Mouse (Mus musculus) embryo, embryonic 11 days (tissue): ENCODE measurements around the gene Cacng6.
A peak's percentile ranks its signal among the peaks of the same experiment; 100 is the strongest.
"Not testable (repeated sequence)": the region's sequence is repeated elsewhere in the genome, so short reads cannot be mapped to it uniquely, and the experiment has no call there.

Experiments used
- DNase-seq: peaks from one replicate; pipeline ENCODE4 v3.0.0-alpha.2; 2015

The Cacng6 gene

GRCm38 (mm10) chr7:3423895-3424294, at the start of gene Cacng6:
Cacng6 (plus strand) TSS chr7:3424195.
- DNase-seq, result no peak

GRCm38 (mm10) chr7:3376831-3377230, 47.2 kb upstream of the Cacng6 start:
- no peak for DNase-seq

- DNase-seq, result no peak
Observed at GRCm38 (mm10) chr7:3382123-3382522, 41.9 kb upstream of the Cacng6 start.

GRCm38 (mm10) chr7:3384807-3385319, 39.1 kb upstream of the Cacng6 start:
- DNase-seq, result no peak

- no peak for DNase-seq
Observed at GRCm38 (mm10) chr7:3386036-3386730, 37.8 kb upstream of the Cacng6 start.

DNA sequence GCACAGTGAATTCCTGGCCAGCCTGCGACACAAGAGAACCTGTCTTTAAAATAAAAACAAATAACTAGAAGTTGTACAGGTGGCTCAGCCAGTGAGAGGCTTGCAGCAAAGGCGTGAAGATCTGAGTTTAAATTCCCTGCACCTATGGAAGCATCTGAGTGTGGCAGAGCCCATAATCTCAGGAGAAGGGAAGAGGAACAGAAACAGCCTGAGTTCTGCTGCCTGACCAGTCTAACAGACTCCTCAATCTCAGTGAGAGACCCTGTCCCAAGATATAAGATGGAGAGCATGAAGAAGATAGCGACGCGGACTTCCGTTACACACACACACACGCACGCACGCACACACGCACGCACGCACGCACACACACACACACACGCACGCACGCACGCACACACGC, 36.2 kb upstream of the Cacng6 start:
- no peak for DNase-seq

DNA sequence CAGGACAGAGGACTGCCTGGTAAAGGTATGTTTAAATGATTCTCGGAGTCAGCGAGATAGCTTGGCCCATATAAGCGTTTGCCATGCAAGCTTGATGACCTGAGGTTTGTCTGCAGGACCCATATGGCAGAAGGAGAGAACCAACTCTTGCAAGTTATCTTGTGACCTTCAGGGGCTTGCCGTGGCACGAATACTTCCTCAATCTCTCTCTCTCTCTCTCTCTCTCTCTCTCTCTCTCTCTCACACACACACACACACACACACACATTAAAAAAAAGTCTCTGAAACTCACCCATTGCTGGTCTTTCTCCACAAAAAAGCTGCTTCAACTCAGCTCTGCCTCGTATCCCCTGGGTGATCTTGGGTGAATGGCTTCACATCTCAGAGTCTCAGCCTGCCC, 35.1 kb upstream of the Cacng6 start:
- DNase-seq, result no peak

GRCm38 (mm10) chr7:3389444-3390412, 34.3 kb upstream of the Cacng6 start:
- DNase-seq, result peak; percentile 84

- peak; percentile 48 for DNase-seq
Observed at GRCm38 (mm10) chr7:3390413-3391080, 33.4 kb upstream of the Cacng6 start, which contains the start of gene Cacng8. Cacng8 (plus strand) TSS chr7:3390683.

DNA sequence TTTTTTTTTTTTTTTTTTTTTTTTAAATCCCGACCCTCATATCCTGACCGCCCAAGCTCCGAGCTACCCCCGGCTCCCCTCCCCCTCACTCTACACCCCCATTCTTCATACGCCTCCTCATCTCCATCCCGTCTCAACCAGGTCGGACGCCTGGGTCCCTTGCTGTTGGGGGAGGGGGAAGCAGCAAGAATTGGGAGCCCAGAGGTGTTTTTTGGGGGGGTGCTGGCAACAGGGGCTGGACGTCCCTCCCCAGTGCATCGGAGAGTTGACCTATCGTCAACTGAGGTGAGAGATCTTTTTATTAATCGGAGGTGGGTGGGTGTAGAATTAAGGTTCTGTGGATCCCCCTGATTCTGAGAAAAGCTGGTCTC, 32.9 kb upstream of the Cacng6 start:
- no peak for DNase-seq

GRCm38 (mm10) chr7:3391809-3392208, 32.2 kb upstream of the Cacng6 start:
- DNase-seq, result peak; percentile 46

DNA sequence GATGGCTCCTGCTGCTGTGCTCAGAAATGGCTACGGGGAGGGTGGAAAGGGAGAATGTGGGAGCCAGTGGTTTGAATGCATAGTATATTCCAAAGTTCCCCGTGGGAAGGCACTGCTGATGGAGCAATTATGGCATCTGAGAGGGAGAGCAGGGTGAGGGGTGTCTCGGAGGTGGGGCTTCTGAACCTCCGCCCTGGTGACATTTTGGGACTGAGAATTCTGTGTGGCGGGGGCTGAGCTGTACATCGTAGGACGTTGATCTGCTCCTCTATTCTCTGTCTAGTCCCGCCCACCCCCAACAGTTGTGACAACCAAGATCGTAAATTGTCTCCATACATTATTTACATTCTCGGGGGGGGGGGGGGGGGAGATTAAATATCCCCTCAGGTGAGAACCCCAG, 26.6 kb upstream of the Cacng6 start:
- DNase-seq, result no peak

GRCm38 (mm10) chr7:3397797-3398196, 26.2 kb upstream of the Cacng6 start:
- DNase-seq, result peak; percentile 53

- not testable (repeated sequence) for DNase-seq
Observed at GRCm38 (mm10) chr7:3398363-3398762, 25.6 kb upstream of the Cacng6 start.

- DNase-seq, result no peak
Observed at GRCm38 (mm10) chr7:3399937-3400336, 24.1 kb upstream of the Cacng6 start.

DNA sequence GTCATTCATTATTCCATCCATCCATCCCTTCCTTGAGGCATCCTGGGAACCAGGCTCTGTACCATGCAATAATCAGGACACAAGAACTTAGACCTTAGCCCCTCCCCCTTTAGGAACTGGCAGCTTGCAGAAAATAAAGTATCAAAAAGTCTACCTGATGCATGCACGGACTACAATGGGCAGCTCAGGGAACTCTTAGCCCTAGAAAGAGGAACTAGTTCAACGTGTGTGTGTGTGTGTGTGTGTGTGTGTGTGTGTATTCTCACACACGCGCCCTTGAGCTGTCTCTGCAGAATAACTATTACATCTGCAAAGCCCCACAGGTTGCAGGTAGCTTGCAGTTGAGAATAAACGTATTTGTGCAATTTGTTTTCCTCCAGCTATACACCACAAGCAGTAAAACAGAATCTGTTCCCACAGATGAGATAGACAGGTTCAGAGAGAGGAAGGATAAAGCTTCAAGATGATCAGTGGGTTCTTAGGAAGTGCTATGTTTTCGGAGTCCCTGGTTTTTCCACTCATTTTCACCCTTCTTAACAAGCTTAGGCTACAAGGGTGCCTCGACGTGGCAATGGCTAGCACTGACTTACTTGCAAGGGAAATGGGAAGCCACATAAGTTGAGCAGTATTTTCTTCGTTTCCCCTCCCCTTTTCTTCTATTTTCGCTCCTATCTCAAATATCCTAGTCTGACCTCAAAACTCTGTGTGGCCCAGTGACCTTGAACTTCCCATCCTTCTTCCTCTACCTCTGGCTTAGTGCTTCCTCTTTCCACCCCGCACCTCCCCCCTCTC, 14.1 kb upstream of the Cacng6 start:
- DNase-seq, result no peak

GRCm38 (mm10) chr7:3411160-3411941, 12.6 kb upstream of the Cacng6 start:
- peak; percentile 89 for DNase-seq

DNA sequence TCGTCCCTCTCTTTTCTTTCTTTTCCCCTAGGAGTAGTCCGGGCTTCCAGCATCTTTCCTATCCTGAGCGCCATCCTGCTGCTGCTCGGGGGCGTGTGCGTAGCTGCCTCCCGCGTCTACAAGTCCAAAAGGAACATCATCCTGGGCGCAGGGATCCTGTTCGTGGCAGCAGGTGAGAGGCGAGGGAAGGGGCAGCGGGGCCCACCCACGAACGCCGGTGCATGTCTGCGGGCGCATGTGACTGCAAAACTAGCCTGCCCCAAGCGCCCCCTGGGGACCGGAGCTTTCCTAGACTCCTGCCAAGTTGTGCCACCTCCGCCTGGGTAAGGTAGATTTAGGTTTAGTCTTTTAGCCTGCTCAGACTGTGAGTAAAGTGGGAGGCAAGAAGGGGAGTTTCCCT, 12.0 kb upstream of the Cacng6 start:
- peak; percentile 62 for DNase-seq

DNA sequence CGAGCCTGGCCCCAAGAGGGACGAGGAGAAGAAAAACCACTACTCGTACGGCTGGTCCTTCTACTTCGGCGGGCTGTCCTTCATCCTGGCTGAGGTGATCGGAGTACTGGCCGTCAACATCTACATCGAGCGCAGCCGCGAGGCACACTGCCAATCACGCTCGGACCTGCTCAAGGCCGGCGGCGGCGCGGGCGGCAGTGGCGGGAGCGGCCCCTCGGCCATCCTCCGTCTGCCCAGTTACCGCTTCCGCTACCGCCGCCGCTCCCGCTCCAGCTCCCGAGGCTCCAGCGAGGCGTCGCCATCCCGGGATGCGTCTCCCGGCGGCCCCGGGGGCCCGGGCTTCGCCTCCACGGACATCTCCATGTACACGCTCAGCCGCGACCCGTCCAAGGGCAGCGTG, 9.1 kb upstream of the Cacng6 start:
- DNase-seq, result peak; percentile 64

- DNase-seq, result peak; percentile 51
Observed at GRCm38 (mm10) chr7:3415378-3415777, 8.6 kb upstream of the Cacng6 start.

GRCm38 (mm10) chr7:3419941-3420340, 4.1 kb upstream of the Cacng6 start:
- DNase-seq, result no peak
